Mouse (Mus musculus) c-Kit-positive CD71-positive TER-119-positive erythroid progenitor cells, embryonic 14.5 days (primary cell): ENCODE results near the gene Opcml.

Experiments used
- DNase-seq: peaks from one replicate; pipeline ENCODE4 v3.0.0-alpha.2; 2013; ENCODE audit warnings: low spot score

Gene Opcml

GRCm38 (mm10) chr9:28160953-28161352, 370.4 kb downstream of the Opcml start:
- no peak for DNase-seq

DNA sequence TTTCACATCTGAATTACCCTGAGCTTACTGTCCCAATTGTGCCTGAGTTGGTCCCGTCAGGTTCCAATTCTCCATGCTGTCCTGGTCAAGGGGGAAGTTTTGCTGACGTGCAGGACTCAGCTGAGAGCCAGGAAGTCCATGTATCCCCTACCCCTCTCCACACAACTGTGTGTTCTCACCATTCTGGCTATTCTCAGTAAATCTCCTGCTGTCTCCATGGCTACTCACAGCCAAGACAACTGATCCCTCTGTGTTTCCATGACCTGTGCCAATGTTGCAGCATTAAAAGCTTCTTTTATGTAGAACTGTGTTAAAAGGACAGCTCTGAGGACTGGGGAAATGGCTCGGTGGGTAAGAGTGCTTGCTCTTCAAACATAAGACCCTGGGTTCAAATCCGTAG, 373.4 kb downstream of the Opcml start:
- DNase-seq, result no peak

DNA sequence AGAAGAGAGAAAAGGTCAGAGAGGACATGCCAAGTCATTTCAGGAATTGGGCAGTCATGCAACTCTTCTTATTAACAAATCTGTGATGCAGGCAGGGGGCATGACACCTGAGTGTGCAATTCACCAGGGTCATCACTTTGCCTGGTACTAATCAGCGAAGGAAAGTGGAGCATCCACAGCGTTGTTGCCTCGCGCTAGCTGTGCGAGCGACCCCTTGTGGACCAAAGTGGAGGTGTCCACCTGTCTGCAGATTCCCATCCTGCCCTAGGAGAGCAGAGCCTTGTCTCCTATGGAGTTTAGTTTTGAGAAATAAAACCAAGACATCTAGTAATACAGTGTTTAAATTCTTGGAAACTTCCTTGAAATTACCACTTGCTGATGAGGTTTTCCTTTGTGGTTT, 381.3 kb downstream of the Opcml start:
- DNase-seq, result no peak

GRCm38 (mm10) chr9:28177052-28177451, 386.5 kb downstream of the Opcml start:
- no peak for DNase-seq

DNA sequence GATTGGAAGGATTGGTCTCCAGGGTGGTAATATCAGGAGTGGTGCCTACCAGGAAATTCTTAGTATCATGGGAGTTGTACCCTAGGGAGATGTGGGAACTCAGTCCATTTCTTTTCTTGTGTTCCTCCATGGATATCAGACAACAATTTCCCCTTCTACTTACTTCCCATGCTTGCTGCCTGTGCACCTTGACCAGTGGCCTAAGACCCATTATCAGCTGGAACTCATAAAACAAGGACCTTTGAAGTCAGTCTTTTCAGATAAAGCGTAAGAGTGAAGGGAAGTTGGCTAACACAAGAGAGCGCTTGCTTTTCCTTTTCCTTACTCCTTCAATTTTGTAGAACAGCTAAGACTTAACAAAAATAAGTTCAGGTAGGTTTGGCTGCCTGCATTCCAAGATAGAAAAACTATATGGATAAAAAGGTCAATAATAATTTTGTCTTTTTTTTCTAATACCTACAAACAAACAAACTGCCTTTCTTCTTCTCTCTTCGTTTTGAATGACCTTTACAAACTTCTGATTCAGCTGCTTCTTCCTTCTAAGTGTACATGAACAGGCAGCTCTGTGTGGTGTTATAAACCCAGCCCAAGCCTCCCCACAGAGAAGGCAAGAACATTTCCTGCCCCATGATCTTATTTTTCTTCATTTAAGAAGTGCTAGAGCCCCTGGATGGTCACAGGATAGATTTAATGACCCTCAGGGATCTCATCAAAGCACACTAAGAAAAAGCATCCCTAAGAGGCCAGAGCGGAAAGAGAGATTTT, 387.7 kb downstream of the Opcml start:
- no peak for DNase-seq

- DNase-seq, result no peak
These were observed 391.3 kb downstream of the Opcml start for GRCm38 (mm10) chr9:28181916-28182315.

GRCm38 (mm10) chr9:28190226-28190625, 399.7 kb downstream of the Opcml start:
- no peak for DNase-seq

DNA sequence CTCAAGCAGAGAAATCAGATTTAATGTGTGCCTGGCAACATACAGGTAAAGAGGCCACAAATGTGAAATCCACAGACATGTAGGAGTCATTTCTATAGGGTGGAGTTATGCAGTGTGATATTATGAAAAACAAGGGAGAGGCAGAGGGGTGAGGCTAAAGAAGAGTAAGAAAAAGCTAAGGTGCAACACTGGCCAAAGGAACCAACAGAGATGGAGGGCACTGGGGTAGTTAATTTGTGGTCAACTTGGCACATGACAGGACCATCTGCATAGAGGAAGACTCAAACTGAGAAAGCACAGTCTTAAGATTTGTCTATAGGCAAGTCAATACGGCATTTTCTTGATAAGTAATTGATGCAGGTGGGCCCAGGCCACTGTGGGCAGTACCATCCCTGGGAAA, 400.2 kb downstream of the Opcml start:
- DNase-seq, result no peak

GRCm38 (mm10) chr9:28196550-28196949, 406.0 kb downstream of the Opcml start:
- DNase-seq, result no peak

DNA sequence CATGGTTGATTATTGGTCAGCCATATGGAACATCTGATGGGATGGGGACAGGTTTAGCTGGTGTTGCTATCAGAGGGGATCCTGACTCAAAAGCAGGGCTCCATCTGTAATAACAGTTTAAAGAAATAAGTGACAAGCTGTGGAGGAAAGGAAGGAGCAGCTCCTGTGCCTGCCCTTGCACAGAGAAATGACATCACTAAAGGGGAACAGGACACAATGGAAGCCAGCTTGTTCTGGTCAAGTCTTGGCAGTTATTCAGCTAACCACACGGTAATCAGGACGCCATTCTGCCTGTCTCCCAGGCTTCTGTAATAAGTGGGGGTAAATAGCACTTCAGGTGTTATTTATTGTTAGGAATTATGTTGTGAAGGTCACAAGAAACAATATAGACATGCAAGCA, 406.5 kb downstream of the Opcml start:
- DNase-seq, result no peak

DNA sequence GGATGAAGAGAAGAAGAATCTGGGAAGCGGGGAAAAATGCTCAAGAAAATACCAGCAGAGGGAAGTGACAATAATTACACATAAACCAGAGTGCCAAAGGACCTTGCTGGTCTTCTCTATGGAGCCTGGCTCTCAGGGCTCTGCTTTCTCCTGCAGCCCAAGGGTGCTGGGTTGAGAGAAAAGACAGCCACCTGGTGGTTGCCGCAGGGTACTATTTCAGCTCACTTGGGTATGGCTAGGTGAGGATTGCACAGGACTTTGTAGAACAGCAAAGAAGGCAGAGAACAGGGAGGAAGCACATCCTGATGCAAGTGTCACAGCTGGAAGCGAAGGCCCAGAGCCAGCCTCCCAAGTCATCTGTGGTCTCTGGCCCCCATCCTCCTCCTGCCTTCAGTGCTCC, 407.1 kb downstream of the Opcml start:
- no peak for DNase-seq

DNA sequence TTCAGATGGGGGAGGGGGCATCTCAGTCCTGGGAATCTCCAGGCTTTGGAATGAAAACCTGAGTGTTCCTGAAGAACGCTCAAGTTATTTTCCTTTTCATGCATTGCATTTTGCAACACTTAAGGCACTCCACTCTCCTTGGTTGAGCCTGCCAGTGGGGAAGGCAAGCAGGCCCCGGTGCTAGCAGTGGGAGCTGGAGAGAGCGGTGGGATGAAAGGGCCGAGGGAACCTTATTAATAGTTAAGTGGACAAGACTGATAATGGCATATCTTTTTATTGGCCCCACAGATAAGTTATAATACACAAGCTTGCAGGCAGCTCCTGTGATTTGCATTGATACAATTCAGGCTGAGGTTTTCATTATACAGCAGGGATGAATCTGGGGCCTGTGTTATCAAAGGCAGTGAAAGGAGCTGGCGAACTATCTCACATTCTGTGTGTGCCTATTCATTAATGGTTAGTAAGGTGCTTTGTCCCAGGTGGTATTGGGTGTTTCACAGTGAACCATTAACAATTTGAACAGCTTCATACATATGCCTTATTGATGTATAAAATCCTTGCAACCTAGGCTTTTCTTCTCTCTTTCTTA, 407.6 kb downstream of the Opcml start:
- no peak for DNase-seq

GRCm38 (mm10) chr9:28207441-28207840, 416.9 kb downstream of the Opcml start:
- DNase-seq, result no peak

DNA sequence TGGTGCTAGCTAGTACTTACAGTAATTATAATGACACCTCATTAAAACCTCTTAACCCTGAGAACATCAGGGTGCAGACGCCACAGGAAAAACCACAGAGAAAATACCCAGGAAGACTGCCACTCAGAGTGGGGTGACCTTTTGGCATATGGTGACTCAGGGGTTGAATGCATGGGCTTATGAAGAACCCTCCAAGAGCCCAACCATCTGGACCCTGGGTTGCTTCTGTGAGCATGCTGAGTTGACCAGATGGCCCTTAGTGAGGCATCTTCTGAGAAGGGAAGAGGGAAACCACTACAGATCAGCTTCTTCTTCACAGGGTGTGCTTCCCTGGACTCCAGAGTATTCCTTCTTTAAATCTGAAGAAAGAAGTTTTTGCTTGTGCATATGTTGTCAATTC, 418.1 kb downstream of the Opcml start:
- no peak for DNase-seq

- no peak for DNase-seq
These were observed 421.3 kb downstream of the Opcml start for GRCm38 (mm10) chr9:28211877-28212276.

DNA sequence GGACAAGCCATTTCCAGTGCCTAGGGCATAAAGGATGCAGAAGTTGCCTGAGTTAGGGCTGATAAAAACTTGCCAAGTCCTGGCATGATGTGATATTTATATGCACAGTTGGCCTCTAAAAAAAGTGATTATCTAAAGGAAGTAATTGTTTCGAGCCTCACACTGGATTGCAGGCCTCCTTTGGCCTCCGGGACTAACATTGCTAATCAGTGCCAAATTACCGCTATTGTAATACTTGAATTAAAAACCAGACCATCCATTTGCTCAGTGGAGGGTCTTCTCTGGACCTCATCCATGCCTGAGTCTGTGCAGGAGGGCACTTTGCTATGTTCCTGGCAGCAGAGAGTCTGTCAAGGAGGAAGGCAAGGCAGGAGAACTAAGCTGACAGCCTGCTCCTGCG, 423.3 kb downstream of the Opcml start:
- no peak for DNase-seq

GRCm38 (mm10) chr9:28218026-28218646, 427.6 kb downstream of the Opcml start:
- DNase-seq, result no peak

DNA sequence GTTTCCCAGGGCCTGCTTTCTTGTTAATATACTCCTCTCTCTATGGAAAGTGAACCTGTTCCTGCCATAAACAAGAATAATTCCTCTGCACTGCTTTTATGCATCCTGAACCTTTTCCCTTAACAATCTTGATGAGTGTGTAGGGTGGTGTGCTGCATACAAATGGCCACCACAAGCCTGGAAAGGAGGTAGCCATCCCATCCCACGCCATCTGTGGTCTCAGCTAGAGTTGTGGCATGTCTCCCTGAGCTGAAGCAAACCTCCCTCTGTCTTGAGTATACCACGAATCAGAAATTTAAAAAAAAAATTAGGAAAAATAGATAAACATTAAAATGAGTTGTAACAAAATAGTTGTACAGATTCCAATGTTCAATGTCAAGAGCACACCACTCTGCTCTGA, 432.2 kb downstream of the Opcml start:
- no peak for DNase-seq

- no peak for DNase-seq
These were observed 435.4 kb downstream of the Opcml start for GRCm38 (mm10) chr9:28225824-28226569.

DNA sequence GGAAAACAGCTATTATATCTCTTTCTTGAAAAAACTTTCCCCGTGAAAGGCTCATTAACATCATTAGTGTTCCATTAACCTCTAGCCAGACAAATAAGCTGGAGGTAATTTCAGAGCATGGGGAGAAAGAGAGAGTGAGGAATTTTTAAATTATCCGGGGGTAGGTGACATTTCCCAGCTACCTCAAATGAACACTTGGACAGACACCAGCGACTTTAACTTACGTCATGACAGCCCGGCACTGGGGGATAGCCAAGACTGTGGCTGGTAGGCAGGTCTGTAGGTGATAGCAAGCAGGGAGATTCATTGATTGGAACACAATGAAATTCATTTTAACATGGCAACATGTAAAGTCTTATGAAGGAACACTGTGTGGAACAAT, 436.0 kb downstream of the Opcml start:
- no peak for DNase-seq

DNA sequence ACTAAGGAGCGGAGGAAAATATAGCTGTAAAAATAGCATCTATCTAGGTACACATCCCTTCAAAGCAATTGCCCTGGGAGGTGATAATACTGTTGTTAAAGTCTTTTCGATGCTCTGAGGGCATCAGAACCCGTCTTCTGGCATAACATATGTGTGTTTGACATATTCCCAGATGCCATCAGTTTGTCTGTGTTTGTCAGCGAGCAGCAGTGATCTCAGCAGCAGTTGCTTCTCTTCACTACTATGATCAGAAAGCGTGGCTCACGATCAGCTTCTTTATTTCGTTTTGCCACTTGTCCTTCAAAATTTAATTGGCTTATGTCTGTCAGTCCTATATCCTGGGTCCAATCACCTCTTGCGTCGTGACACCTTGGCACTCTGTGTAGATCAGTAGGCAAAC, 447.9 kb downstream of the Opcml start:
- no peak for DNase-seq

DNA sequence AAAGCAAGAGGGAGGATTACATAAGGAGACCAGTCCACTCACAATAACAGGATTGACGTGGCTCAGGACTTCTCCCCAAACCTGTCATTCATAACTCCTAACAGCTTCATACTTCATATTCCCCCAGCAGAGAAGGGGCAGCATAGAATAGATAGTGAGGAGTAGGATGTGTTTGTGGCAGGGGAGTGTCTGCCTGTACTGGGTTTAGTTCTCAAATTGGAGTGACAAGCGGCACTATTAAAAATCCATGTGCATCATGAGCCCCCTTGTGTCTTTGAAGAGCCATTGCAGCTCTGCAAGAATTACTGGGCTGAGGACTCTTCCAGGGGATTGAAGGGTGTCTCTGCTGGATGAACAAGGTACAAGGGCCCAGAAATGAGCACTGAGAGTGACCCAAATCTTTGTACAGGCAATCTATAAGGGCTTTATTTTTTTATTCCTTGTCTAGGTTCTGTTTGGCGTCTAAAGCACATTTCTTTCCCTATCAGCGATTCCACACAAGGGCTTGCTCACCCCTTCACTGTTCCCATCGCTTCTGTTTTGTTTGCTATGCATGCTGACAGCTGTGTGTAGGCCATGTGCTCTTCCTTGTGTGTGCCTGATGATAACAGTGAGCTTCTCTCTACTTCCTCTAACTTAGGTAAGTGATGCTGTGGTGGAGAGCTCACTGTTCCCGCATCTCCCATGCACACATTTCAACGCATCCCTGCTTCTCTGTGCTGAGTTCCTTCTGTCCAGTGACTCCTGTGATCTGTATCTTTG, 457.3 kb downstream of the Opcml start:
- DNase-seq, result no peak
